Mouse (Mus musculus) left cerebral cortex, postnatal 14 days (tissue): ENCODE measurements around the gene Gpr37l1. TPM values are rescaled to one million over a fixed set of nuclear protein-coding genes. Genes with fewer than 3 reads are reported as not detected.
A peak's percentile ranks its signal among the peaks of the same experiment; 100 is the strongest.

Source experiments
- DNase-seq, 2 experiments: peaks; one replicate each; pipeline ENCODE4 v3.0.0; 2021 to 2022; ENCODE audit warnings: low spot score in 2 of 2, mixed read lengths in 1 of 2
- intact Hi-C: fragments of 180-260 bp; cut with DNase I; formaldehyde crosslinking; loops from one replicate; pipeline ENCODE4 v1.15.1; 2025
- total RNA-seq, 2 experiments: library from RNA; stranded (reverse); gene quantifications; 2 replicates each; pipeline ENCODE4 v1.2.3; 2021

Gpr37l1 gene
- total RNA-seq, 2 experiments from 2014 or later: 148 to 163 TPM

DNA sequence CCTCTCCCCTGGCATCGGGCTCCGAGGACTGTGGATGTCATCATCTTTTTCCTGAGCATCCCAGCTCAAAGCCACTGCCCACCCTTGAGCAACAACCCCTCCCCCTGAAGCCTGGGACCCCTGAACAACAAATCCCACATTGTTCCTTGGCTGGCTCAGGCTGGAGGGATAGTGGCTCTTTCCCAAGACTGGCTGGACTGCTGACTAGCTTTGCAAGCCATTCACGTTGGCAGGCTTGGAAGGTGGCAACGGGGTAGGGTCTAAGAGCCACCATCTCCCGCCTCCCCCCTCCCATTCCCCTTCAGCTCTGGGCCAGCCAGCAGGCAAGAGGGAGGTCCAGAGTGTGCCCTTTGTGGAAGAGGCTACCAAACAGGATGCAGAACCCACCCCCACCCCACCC, 8.8 kb downstream of the Gpr37l1 start:
- DNase-seq: peak; percentile 63 to 77
- intact Hi-C loops: no loop called here

DNA sequence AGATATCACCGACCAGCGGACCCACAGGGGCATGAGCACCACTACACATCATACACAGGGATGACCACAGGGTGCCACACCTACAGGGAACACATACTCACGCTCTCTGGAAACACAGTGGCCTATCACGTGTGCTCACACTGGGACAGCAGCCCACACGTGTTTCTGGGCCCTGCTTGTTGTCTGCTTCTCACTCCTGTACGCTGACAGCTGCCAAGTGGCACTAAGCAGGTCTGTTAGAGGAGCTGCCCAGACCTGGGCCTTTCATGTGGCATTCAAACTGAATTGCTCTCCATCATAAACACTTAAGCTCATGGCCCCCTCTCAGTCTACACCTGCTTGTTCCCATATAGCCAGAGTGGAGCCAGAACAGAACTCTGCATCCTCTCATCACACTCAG, 11.2 kb downstream of the Gpr37l1 start:
- no peak for DNase-seq
- intact Hi-C loops: no loop called here

DNA sequence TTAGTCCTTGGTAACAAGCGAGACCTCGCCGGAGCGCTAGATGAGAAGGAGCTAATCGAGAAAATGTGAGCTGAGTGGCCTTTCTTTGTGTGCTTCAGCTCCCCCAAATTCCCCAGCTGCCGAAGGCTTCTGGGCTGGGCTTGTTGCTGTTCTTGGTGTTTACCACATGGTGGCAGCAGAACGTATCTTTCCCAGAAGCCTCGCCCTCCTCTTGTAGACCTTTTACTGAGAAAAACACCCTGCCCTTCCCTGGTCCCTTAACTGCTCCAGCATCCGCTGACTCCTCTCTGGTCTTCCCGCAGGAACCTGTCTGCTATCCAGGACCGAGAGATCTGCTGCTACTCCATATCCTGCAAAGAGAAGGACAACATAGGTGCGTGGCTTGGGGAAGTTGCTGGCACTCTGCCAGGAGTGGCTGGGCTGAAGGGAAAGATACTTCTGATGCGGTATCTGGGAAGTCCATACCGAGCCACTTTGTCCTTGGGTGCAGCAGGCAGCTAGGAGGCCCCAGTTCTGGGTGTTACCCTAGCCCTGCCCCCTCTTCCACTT, 13.0 kb downstream of the Gpr37l1 start:
- intact Hi-C loops: no loop called here
- peak; percentile 87 to 91 for DNase-seq

DNA sequence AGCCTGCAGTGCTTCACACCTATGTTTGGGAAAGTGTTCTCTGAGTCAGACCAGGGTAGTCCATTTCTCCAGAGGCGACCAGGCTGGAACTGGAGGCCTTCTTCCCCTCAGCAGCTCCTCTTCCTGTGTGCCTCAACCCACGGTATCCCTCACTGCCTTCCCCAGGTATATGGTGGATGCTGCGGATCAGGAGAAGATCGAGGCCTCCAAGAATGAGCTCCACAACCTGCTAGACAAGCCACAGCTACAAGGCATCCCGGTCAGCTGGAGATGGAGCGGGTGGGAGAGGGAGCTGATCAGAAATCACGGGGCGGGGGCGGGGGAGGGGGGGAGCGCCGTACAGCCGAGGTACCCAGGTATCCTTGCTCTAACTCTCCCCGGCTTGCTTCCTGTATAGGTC, 13.5 kb downstream of the Gpr37l1 start:
- no peak for DNase-seq
- intact Hi-C loops: no loop called here

DNA sequence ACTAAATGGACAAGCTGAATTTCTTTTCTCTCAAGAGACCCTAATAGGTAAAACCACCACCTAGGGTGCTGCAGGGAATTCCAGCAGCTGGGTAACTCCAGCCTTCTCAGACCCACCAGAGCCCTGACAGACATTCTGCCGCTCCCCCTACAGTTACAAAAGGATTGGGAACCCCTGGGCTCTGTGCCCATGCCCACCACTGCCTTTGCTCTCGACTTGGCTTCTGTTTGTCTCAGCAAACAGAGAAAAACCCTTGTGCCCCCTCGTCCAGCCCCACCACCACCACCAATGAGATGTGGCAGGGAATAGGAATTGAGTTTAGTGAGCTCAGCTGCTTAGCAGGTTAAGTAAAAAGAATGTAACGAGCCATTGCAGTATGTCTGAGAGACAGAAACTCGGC, 18.5 kb downstream of the Gpr37l1 start:
- no peak for DNase-seq
- intact Hi-C loops: loop anchor here (5.0 kb wide), 1 partner anchor 223 kb away; no protein-coding TSS in a partner anchor

DNA sequence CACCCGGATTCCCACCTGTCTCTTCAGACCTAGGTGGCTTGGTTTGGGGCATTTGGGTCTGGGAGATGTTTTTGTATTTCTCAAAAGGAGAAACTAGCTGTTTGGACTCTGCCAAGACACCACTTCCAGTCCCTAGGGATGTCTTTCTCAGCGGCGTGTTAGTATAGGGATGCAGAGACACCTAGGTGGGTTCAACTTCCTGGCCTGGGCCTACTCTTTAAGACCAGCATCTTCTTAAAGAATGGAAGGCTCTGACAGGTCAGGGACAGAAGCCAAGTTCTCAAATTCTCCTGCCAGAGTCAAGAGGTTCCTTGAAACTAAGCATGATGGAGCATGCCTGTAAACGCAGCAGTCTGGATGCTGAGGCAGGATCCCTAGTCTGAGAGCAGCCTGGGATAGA, 19.0 kb downstream of the Gpr37l1 start:
- intact Hi-C loops: loop anchor here (5.0 kb wide), 1 partner anchor 224 kb away; no protein-coding TSS in a partner anchor
- DNase-seq: no peak

DNA sequence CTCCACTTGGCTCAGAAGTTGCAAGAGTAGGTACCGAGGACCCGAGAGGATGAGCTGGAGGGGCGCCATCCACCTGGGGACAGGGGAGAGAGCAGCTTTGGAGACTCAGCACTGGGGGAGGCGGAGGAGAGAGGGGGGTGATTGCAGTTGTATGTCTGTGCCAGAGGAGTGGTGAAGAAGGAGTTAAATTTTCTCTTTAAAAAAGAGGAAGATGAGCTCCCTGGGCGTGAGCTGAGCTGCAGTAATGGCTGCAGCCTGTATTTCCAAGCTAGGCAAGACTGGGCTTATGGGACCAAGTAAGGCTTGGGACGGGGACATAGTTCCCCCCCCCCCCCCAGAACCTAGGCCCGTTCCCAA, 19.8 kb downstream of the Gpr37l1 start:
- intact Hi-C loops: loop anchor here (5.0 kb wide), 1 partner anchor 225 kb away; no protein-coding TSS in a partner anchor
- no peak for DNase-seq

DNA sequence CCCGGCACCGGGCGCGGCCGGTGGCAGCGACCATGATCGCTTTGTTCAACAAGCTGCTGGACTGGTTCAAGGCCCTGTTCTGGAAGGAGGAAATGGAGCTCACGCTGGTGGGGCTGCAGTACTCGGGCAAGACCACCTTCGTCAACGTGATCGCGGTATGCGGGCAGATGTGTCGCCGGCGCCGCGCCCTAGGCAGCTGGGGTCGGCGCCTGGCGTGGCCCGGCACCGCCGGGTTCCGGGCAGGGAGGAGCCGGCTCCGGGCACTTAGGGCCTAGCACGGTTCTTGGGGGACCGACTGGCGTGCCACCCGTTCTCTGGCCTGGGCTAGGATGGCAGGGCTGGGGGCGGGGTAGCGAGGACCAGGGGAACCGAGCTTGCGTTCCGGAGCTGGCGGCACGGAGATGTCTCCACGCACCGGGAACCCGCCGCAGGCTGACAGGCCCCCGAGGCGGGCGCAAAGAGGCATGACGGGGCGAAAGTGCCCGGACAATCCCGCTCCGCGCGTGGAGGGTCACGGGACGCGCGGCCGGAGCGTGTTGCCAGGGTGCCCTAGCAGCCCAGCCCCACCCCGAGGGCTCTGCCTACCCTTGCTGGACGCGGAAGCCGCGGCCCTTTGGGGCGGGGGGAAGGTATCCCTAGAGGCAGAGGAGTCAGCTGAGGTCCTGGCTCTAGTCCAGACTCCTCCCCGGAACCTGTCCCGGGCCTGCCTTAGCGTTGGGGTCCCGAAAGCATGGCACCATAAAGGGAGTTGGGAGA, 20.4 kb downstream of the Gpr37l1 start:
- DNase-seq: peak; percentile 82 to 89
- intact Hi-C loops: loop anchor here (5.0 kb wide), 1 partner anchor 225 kb away; no protein-coding TSS in a partner anchor

DNA sequence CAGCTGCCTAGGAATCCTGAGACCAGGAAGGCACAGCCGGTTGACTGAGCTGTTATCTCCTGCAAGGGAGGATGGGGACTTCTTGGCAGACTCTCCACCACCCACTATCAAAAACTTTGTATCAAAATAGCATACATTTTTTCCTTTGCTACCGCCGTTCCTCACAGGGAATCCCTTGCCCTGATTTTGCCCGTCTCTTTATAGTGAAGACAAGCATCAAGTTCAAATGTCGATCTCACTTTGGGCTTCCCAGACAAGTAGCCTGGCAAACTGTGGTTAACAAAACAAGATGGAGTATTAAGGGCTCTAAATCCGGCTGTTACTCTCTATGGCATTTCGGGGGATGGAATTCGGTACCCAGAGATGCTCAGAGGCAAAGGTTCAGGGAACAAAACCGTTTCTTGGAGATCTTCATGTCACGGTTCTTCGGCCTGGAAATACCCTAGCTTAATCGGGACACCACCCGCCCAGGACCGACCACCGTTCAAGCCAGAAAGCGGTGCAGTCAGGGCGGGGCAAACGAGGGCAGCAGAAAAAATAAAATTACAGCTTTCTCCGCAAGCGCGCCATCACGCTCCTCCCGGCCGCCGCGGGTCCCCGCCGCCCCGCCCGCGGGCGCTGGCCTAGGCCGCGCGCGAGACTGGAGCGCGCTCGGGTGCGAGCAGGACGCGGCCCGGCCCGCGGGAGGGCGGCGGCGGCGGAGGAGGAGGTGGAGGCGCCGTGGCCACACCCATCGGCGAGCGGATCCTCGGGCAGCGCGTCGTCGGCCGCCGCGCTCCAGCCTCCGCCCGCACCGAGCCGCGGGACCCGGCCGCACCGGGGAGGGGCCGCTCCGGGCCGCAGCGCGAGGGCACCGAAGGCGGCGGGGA, 21.2 kb downstream of the Gpr37l1 start, which contains the start of gene Arl8a:
Arl8a (plus strand) TSS at position 748 of the 869 bp plus-strand sequence.
- peak; percentile 77 to 86 for DNase-seq
- intact Hi-C loops: loop anchor here (5.0 kb wide), 1 partner anchor 226 kb away; no protein-coding TSS in a partner anchor

DNA sequence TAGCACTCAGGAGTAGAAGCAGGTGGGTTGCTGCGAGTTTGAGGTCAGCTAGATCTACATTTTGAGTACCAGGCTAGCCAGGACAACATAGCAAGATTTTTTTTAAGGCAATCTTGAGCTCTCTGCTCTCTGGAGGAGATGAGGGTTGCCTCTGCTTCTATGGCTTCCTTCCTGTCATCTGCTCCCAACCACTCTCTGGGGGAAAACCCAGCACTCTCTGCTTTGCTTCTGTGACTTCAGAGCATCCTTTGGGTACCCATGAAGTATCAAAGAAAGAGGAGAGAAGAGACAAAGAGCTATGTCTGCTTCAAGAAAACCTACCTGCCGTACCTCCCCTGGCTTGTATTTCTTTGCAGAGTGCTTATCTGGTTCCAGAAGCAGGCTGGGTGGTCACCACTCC, 23.5 kb downstream of the Gpr37l1 start:
- intact Hi-C loops: no loop called here

DNA sequence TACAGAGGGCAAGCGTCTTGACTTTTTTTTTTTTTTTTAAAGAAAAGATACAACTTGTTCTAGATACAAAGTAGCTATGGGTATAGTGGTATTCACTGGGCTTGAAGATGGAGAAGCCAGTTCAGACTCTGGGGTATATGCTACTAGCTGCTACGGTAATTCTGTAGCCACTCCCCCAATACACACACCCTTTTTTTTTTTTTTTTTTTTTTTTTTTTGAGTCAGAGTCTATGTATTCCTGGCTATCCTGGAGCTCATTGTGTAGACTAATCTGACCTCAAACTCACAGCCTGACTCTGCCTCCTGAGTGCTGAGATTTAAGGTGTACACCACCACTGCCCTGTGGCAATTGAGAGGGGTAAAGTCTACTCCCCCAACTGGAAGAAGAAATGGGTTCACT, 25.0 kb downstream of the Gpr37l1 start:
- intact Hi-C loops: no loop called here

More for the DNA sequence above, 23.5 kb downstream of the Gpr37l1 start:
- DNase-seq: no peak

DNA sequence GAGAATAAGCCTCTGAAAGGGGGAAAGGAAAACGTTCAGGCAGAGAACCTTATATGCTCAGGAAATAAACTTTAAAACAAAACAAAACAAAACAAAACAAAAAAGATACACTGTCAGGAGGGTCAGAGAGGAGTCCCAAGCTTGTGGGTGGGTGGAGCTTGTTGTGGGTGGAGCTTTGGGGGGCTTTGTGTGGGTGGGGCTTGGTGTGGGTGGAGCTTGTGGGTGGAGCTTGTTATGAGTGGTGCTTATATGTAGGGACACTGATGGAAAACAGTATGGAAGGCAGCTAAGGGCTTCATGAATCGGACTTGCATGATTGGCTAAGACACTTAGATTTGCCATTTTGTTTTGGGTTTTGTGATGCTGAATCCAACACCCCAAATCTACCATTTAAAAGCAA, 27.6 kb downstream of the Gpr37l1 start:
- DNase-seq: no peak
- intact Hi-C loops: no loop called here

More for the DNA sequence above, 25.0 kb downstream of the Gpr37l1 start:
- DNase-seq: no peak

DNA sequence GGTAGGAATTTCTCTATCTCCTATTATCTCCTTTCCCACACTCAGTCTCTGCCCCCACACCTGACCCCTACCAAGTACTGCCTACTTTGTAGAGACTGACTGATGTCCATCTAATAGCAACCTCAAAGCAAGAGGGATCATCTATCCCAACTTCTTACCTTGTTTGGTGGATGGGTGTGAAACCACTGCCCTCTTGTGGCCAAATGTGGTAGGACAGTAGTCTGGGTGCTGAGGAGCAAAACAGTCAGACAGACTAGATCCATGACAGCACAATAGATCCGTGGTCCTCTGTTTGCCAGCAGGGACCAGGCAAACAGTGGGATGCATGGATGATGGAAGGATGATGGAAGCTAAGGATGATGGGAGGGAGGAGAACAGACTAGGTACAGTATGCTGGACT, 31.0 kb downstream of the Gpr37l1 start:
- DNase-seq: peak; percentile 70 to 80
- intact Hi-C loops: no loop called here

DNA sequence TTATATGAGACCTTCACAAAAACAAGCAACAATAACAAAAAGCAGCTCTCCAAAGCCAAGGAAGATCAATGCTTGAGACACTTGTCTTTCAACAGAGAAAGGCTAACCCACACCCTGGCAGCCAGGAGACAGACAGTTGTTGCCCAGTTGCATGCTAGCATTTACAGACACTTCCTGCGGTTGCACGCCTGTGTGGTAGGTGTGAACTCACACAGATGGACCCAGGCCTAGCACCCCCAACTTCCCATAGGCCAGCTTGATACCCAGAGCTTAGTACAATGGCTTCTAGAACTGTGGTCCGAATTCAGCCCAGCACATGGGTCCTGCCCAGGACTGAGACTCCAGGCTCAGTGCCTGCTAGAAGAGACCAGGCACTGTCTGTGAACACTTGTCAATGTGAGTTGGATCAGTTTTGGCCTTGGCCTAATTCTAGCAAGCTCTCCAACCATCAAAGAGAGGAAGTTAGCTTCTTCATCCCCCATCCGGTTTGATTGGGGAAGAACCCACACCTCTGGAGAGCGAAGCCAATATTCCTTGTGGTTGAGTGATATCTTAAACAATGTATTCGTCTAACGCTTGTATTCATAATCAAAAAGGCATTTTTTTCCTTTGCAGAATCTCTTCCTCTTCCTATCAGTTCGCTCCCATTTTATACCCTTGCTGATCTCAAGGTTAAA, 32.2 kb downstream of the Gpr37l1 start:
- DNase-seq: no peak
- intact Hi-C loops: no loop called here

DNA sequence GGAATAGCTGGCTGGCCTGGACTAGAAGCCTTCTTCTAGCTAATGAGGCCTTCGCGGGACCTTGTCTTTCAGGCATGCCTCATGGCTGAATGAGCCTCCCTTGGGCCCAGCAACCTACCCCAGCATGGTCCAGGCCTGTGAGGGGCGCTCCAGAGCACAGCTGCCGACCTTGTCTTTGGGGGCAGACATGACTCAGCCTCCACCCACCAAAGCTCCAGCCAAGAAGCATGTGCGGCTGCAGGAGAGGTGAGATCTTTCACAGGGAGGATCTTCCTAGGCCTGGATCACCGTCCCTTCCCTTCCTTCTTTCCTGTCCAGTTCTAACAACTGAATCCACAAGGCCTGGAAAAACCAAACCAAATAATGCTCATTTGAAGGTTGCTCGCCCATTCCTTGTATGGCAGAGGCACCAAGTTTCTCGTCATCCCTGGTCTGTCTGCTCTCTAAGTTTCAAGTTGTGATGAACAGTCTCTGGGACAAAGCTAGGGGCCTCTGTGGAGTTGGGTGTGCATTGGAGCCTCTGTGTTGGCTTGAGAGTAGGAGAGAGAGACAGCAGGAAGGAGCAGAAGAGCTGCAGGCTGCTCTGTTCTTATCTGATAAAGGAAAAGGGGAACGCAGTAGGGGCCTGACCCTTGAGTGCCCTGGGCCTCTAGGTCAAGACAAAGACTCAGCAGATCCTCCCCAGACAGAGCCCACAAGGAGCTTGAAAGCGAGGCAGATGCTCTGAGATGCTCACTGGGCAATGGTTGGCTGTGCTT, 33.6 kb downstream of the Gpr37l1 start:
- no peak for DNase-seq
- intact Hi-C loops: loop anchor here (2.0 kb wide), 1 partner anchor 21 kb away; no protein-coding TSS in a partner anchor

DNA sequence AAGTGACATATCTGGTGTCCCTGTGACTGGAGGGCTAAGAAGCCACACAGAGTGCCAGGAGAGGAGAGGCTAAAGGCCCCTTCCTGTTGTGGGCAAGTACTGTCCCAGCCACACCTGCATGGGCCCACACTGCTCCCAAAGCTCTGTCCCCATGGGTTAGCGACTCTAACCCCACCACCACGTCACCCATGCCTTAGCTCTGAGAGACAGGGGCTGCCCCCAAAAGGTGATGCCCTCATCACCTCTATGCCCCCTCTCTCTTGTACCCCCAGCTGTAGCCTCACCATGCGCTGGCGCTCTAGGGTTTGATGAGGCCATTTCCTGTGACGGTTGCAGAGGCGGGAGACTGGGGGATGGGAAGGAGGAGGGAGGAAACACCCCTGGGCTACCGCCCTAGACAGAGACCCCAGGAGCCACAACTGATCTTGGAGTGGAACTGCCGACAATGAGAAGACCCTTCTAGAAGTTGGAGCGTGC, 34.5 kb downstream of the Gpr37l1 start:
- no peak for DNase-seq
- intact Hi-C loops: loop anchor here (2.0 kb wide), 1 partner anchor 20 kb away; no protein-coding TSS in a partner anchor

DNA sequence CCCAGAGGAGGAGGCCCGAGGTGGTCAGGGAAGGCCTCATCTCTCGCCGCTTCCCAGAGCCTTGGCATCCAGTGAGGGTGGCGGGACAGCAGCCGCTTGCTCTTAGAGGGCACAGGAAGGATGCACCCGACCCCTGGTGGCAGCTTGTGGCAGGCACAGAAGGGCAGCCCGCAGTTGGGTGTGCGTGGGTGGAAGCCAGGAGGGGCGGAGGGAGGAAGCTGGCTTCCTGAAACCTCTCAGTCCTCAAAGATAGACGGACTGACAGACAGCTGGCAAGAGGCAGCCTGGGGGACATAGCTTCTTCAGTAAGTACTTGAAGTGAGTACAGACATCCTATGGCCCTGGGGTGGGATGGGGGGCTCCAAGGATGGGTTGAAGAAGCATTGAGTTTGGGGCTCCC, 35.0 kb downstream of the Gpr37l1 start, which contains the start of gene Ptpn7:
Ptpn7 (plus strand) TSS at position 228 of the 400 bp plus-strand sequence.
- intact Hi-C loops: loop anchor here (2.0 kb wide), 1 partner anchor 20 kb away; no protein-coding TSS in a partner anchor
- peak; percentile 61 to 76 for DNase-seq

DNA sequence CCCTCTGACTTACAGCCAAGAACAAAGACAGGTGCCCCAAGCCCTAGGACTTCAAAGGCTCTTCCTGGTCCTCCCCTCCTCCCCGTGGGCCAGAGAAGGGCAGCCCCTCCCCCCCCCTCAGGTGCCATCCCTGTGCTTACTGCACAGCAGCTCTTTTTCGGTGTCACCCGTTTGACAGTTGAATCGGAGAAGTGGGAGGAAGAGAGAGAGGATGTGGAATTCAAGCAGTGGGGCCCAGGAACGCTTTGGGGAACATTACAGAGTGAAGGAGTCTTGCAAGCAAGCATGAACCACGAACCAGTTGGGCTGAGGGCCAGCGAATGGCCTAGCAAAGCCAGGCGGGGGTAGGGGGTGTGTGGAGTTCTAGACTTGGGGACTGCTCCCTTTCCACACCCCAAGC, 35.9 kb downstream of the Gpr37l1 start:
- DNase-seq: no peak
- intact Hi-C loops: no loop called here
